Mouse (Mus musculus) hindbrain, embryonic 14.5 days (tissue): ENCODE measurements at regions not wholly inside any gene's neighbourhood (a gene's known extent, or its start where the extent isn't known, plus 50 kb on each side); places are given as distances from the start of the nearest gene placed in this dataset.

Experiments
- ATAC-seq: fragments of 200-750 bp; cut with Nextera tagmentation; 2 replicates; pipeline ENCODE4 v1.8.0; 2017; ENCODE audit warnings: moderate number of reproducible peaks, mild to moderate bottlenecking, moderate TSS enrichment, moderate library complexity; ENCODE audit not compliant: low FRiP score
- DNase-seq: peaks from one replicate; pipeline ENCODE4 v3.0.0-alpha.2; 2015; ENCODE audit warnings: low spot score
- H3K27ac ChIP-seq: fragments of 300-500 bp; sonication (generic); 2 replicates; pipeline ENCODE4 v1.5.1; 2014; ENCODE audit warnings: mild to moderate bottlenecking, moderate library complexity
- H3K27me3 ChIP-seq: fragments of 300-500 bp; sonication (generic); 2 replicates; pipeline ENCODE4 v1.6.1; 2014; ENCODE audit warnings: mild to moderate bottlenecking, low read length, mixed read lengths; ENCODE audit not compliant: control insufficient read depth, insufficient read depth
- H3K36me3 ChIP-seq: fragments of 300-500 bp; sonication (generic); replicated peaks from 2 replicates; pipeline ENCODE4 v1.6.1; 2014; ENCODE audit not compliant: control insufficient read depth, insufficient read depth
- H3K4me1 ChIP-seq: fragments of 300-500 bp; sonication (generic); replicated peaks from 2 replicates; pipeline ENCODE4 v1.6.1; 2014; ENCODE audit warnings: antibody characterized with exemption, low read length, mixed read lengths; ENCODE audit not compliant: control insufficient read depth, insufficient read depth
- H3K4me2 ChIP-seq: fragments of 300-500 bp; sonication (generic); replicated peaks from 2 replicates; pipeline ENCODE4 v1.6.1; 2014; ENCODE audit warnings: mild to moderate bottlenecking, moderate library complexity
- H3K4me3 ChIP-seq: fragments of 300-500 bp; sonication (generic); replicated peaks from 2 replicates; pipeline ENCODE4 v1.5.1; 2014; ENCODE audit warnings: mild to moderate bottlenecking, low read length
- H3K9ac ChIP-seq: fragments of 300-500 bp; sonication (generic); 2 replicates; pipeline ENCODE4 v1.6.1; 2014
- H3K9me3 ChIP-seq: fragments of 300-500 bp; sonication (generic); 2 replicates; pipeline ENCODE4 v1.6.1; 2016; ENCODE audit warnings: low read length; ENCODE audit not compliant: control insufficient read depth
- WGBS: fragments of 180-500 bp; shearing (Covaris S2); extraction: QIAGEN DNeasy Blood & Tissue Kit; methylation state at CpG from one replicate; pipeline ENCODE4 v1.1.7; 2014; 5-methylcytosine and 5-hydroxymethylcytosine counted together

- no peaks in the 10 kb centered on the region for H3K36me3 ChIP-seq
- no peak for ATAC-seq
- DNase-seq = no peak
These were observed 436.7 kb downstream of the Rnf144a start for GRCm38 (mm10) chr12:25978335-25978734.

GRCm38 (mm10) chr12:25958584-25958983 is 456.5 kb downstream of the Rnf144a start:
- H3K4me2 ChIP-seq = no peak overlapping the region
- no peak overlapping the region for H3K27ac ChIP-seq
- ATAC-seq (no peak), DNase-seq (no peak)
- no peaks in the 10 kb centered on the region for H3K9me3 ChIP-seq
- no peaks in the 10 kb centered on the region for H3K36me3 ChIP-seq
- no peak overlapping the region for H3K4me3 ChIP-seq
- 95% methylated on average over 4 of the region's 4 CpGs for WGBS
- H3K4me1 ChIP-seq = no peaks in the 10 kb centered on the region
- H3K9ac ChIP-seq = no peak overlapping the region
- no peaks in the 10 kb centered on the region for H3K27me3 ChIP-seq

More at GRCm38 (mm10) chr12:25978335-25978734, 436.7 kb downstream of the Rnf144a start:
- Histone ChIP-seq H3K27ac (no peak overlapping the region), H3K4me1 (no peaks in the 10 kb centered on the region), H3K4me3 (no peak overlapping the region), H3K9ac (no peak overlapping the region), H3K9me3 (no peaks in the 10 kb centered on the region), H3K4me2 (no peak overlapping the region), H3K27me3 (no peaks in the 10 kb centered on the region)
- 90% methylated on average over 5 of the region's 5 CpGs for WGBS

DNA sequence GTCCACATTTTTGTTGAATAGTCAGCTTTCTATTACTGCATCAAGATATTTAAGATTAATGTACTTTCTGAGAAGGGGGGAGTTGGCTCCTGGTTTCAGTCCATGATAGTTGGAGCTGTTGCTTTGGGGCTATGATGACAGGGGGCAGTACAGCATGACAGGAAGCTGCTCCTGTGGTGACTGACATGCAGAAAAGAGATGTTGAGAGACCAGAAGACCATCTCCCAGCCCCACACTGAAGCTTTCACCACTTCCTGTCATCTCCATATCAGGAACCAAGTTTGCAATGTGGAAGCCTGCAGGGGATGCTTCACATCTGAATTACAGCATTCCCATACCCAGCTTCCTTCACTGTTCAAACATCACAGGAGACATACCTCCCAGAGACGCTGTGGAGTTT is 457.5 kb downstream of the Rnf144a start:
- Histone ChIP-seq H3K36me3 (no peaks in the 10 kb centered on the region), H3K4me1 (no peaks in the 10 kb centered on the region), H3K27me3 (no peaks in the 10 kb centered on the region), H3K9me3 (no peaks in the 10 kb centered on the region), H3K4me2 (no peak overlapping the region), H3K27ac (no peak overlapping the region), H3K4me3 (no peak overlapping the region), H3K9ac (no peak overlapping the region)
- ATAC-seq = no peak
- WGBS = 97% methylated on average over 1 of the region's 1 CpGs
- no peak for DNase-seq

GRCm38 (mm10) chr12:25947107-25947506 is 467.9 kb downstream of the Rnf144a start:
- H3K4me3 ChIP-seq = no peak overlapping the region
- 80% methylated on average over 7 of the region's 7 CpGs for WGBS
- no peak overlapping the region for H3K4me2 ChIP-seq
- no peaks in the 10 kb centered on the region for H3K27me3 ChIP-seq
- no peak overlapping the region for H3K27ac ChIP-seq
- no peaks in the 10 kb centered on the region for H3K36me3 ChIP-seq
- DNase-seq (no peak), ATAC-seq (no peak)
- H3K9ac ChIP-seq = no peak overlapping the region
- H3K9me3 ChIP-seq = no peaks in the 10 kb centered on the region
- H3K4me1 ChIP-seq = no peaks in the 10 kb centered on the region

DNA sequence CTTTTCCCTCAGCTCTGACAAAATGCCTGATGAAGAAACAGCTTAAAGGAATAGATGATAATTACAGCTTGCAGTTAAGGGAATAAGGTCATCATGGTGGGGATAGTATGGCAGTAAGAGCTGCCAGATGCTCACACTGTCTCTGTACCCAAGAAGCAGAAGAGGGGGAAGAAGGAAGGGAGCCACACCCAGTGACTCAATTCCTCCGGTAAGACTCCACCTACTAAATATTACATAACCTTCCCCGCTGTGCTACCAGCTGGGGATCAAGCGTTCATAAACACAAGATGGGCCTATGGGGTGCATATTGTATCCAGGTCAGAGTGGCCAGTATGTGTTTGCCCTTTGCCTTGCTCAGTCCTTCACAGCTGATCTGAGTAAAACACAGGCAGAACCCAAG is 468.9 kb downstream of the Rnf144a start:
- ATAC-seq (no peak), DNase-seq (no peak)
- no peak overlapping the region for H3K4me2 ChIP-seq
- no peak overlapping the region for H3K9ac ChIP-seq
- H3K9me3 ChIP-seq = no peaks in the 10 kb centered on the region
- no peak overlapping the region for H3K27ac ChIP-seq
- no peak overlapping the region for H3K4me3 ChIP-seq
- no peaks in the 10 kb centered on the region for H3K4me1 ChIP-seq
- 88% methylated on average over 3 of the region's 3 CpGs for WGBS
- no peaks in the 10 kb centered on the region for H3K27me3 ChIP-seq
- H3K36me3 ChIP-seq = no peaks in the 10 kb centered on the region

DNA sequence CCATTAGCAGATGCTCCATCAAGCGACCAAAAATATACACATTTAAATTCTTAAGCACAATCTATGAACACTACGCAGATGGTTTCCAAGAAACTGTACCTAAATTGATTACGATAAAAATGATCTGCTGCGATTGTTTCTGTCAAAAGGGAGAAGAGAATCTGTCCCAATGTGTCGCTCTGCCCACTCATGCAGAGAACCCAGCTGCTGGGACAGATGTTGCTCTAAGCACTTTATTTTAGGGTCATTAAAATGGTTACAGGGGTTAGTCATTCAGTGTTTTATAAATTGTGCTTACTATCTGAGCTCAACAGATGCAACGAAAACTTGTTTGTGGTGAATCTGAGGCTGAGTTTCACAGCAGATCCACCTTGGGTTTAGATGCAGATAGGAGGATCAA is 476.2 kb downstream of the Rnf144a start:
- no peak overlapping the region for H3K9ac ChIP-seq
- H3K9me3 ChIP-seq = no peaks in the 10 kb centered on the region
- no peak overlapping the region for H3K4me2 ChIP-seq
- WGBS = 69% methylated on average over 6 of the region's 6 CpGs
- ATAC-seq = no peak
- H3K4me3 ChIP-seq = no peak overlapping the region
- no peaks in the 10 kb centered on the region for H3K4me1 ChIP-seq
- DNase-seq = no peak
- H3K27me3 ChIP-seq = no peaks in the 10 kb centered on the region
- no peak overlapping the region for H3K27ac ChIP-seq
- no peaks in the 10 kb centered on the region for H3K36me3 ChIP-seq

DNA sequence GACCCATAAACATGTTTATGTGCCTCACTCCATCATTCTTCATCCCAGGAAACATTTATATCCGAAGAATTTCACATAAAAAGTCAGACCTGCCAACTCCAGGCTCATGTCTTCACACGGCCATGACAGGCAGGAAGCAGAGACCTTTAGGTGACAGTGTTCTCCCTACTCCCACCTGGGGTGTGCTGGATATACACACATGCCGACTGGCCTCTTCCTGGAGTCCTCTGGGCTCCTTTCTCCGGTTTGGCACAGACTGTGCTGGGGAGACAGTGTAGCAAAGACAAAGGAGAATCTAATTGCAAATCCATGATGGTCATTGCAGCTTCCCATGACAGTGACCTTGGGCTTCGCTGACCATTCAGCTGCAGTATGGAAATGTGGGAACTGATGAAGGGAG is 480.1 kb downstream of the Rnf144a start:
- H3K4me2 ChIP-seq = no peak overlapping the region
- no peaks in the 10 kb centered on the region for H3K4me1 ChIP-seq
- whole genome bisulfite sequencing = 93% methylated on average over 5 of the region's 5 CpGs
- H3K9ac ChIP-seq = no peak overlapping the region
- ATAC-seq = no peak
- no peaks in the 10 kb centered on the region for H3K9me3 ChIP-seq
- H3K36me3 ChIP-seq = no peaks in the 10 kb centered on the region
- DNase-seq = no peak
- no peaks in the 10 kb centered on the region for H3K27me3 ChIP-seq
- no peak overlapping the region for H3K27ac ChIP-seq
- H3K4me3 ChIP-seq = no peak overlapping the region

DNA sequence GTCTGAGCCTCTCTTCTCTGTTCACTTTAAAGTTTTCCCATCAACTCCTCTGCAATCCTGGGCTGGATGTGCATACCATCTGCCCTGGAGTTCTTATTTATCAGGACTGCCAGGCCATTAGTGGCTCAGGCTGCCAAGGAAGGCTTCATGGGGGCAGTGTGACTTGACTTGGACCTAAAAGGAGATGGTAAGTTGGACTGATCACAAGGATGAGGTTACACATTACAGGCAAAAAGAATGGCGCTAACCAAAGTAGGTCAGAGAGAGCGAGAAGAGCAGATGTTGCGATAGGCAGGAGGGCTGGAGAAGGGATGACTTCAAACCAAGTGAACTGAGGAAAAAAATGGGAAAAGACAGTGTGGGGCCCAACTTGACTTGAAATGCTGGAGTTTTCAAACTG is 480.5 kb downstream of the Rnf144a start:
- H3K9ac ChIP-seq = no peak overlapping the region
- 95% methylated on average over 3 of the region's 3 CpGs for WGBS
- H3K4me2 ChIP-seq = no peak overlapping the region
- no peaks in the 10 kb centered on the region for H3K4me1 ChIP-seq
- no peaks in the 10 kb centered on the region for H3K27me3 ChIP-seq
- H3K4me3 ChIP-seq = no peak overlapping the region
- H3K9me3 ChIP-seq = no peaks in the 10 kb centered on the region
- no peak overlapping the region for H3K27ac ChIP-seq
- DNase-seq (no peak), ATAC-seq (no peak)
- H3K36me3 ChIP-seq = no peaks in the 10 kb centered on the region

- WGBS = 27% methylated on average over 5 of the region's 5 CpGs
- no peak overlapping the region for H3K4me3 ChIP-seq
- peak overlapping the region; percentile 63 for H3K27ac ChIP-seq
- H3K36me3 ChIP-seq = no peaks in the 10 kb centered on the region
- no peak overlapping the region for H3K4me2 ChIP-seq
- H3K9ac ChIP-seq = no peak overlapping the region
- peaks cover 11% of the 10 kb centered on the region; the same call in 1 of the 2 replicates for H3K4me1 ChIP-seq
- no peaks in the 10 kb centered on the region for H3K9me3 ChIP-seq
- no peaks in the 10 kb centered on the region for H3K27me3 ChIP-seq
- DNase-seq = peak; percentile 64
- ATAC-seq = peak; percentile 87
These were observed 488.7 kb downstream of the Rnf144a start for GRCm38 (mm10) chr12:25926367-25926766.

- Histone ChIP-seq H3K9me3 (no peaks in the 10 kb centered on the region), H3K4me2 (no peak overlapping the region), H3K9ac (no peak overlapping the region), H3K27me3 (no peaks in the 10 kb centered on the region), H3K4me1 (peaks cover 11% of the 10 kb centered on the region; the same call in 1 of the 2 replicates), H3K36me3 (no peaks in the 10 kb centered on the region), H3K27ac (no peak overlapping the region), H3K4me3 (no peak overlapping the region)
- WGBS = 28% methylated on average over 9 of the region's 9 CpGs
- no peak for DNase-seq
- no peak for ATAC-seq
These were observed 490.5 kb downstream of the Rnf144a start for GRCm38 (mm10) chr12:25924526-25924925.
